Mouse (Mus musculus) adrenal gland, adult 10 weeks (tissue): ENCODE data around the gene Pafah1b2. TPM values are rescaled to one million over a fixed set of nuclear protein-coding genes. Genes with fewer than 3 reads are reported as not detected.

ENCODE experiments used
- polyA plus RNA-seq: library from polyadenylated mRNA; stranded (reverse); fragments of 350-450 nt; fragmentation: Illumina TruSeq; extraction: RNeasy Lipid Tissue Mini Kit (QIAGEN cat#74804); gene quantifications from one replicate; pipeline ENCODE4 v1.2.3, GENCODE M21; 2014; ENCODE audit warnings: low read depth, low replicate concordance

The Pafah1b2 gene
- 158 TPM for polyA plus RNA-seq

DNA sequence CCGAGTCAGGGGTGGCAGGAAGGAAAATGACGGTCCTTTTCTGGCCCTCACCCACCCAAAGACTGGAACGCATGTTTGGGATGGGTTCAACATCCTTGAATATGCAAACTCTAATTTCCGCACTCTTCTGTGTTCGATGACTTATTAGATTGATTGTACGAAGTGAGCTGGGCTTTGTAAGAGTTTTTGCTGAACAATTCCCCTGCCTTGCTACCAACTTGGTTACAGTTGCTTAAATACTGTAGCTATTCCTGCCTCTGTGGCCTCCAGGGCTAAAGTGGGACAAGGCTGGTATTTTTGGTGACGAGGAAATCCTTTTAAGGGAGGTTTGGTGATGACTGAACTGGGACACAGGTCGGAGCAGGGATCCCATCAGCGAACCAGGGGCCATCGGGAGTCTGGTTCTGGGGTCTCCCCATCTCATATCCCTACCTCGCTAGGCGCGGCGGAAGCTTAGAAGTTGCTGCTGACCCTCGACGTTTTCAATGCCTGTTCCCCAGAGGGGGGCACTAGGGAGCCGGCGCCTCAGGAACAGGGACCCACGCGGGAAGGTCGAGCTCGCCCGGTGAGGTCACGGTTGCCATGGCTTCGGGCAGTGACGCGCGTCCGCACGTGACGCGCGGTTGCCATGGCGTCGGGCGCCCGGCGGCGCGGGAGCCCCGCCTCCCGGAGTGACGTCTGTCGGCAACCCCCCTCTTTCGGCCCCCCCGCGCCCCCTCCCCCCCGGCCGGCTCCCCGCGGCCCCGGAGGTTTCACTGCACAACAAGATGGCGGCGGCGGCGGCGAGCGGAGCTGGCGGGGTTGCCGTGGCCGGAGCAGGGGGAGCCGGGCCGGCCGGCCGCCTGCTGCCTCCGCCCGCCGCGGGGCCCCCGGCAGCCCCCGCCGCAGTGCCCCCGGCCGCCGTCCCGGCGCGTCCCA lies at the start of gene Pafah1b2, which contains the start of gene Sik3:
TSS of gene Pafah1b2 (minus strand) at position 600 of the 918 bp plus-strand sequence.
TSS of gene Sik3 (plus strand) at position 730 of the 918 bp plus-strand sequence.

DNA sequence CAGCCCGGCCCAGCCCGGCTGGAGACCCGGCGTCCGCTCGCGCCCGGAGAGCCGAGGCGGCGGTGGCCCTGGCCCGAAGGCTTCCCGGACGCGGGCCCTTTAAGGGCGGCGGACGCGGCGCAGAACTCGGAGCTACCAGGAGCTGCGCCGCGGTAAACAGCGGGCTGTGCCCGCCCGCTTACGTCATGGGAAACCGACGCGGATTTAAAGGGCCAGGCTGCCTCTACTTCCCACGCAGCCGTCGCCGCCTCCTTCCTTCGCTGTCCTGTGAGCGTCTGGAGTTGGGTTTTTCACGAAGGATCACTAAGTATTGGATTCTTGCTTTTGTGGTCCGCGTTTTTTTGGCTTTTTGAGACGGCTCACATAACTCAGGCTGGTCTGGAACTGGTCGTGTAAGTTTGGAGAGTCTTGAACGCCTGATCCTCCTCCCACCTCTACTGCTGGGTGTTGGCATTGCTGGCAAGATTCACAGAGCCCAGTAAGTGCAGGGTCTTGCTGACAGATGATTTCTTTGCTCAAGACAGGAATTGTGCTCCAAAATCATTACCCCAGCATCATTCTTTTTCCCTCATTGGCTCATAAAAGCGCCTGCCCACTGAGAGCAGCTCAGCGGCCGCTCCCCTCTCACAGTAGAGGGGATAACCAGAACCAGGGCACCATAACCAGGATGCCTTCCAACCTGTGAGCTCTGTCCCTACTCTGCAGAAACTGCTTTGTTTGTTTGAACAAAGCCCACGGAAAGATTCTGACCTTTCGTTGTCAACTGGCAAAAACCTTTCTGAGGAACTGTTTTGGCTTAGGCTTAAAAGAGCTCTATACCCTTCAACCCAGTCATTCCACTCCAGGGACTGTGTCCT lies 57.2 kb downstream of the Pafah1b2 start, which contains the start of gene Sidt2:
TSS of gene Sidt2 (minus strand) at position 152 of the 857 bp plus-strand sequence.

DNA sequence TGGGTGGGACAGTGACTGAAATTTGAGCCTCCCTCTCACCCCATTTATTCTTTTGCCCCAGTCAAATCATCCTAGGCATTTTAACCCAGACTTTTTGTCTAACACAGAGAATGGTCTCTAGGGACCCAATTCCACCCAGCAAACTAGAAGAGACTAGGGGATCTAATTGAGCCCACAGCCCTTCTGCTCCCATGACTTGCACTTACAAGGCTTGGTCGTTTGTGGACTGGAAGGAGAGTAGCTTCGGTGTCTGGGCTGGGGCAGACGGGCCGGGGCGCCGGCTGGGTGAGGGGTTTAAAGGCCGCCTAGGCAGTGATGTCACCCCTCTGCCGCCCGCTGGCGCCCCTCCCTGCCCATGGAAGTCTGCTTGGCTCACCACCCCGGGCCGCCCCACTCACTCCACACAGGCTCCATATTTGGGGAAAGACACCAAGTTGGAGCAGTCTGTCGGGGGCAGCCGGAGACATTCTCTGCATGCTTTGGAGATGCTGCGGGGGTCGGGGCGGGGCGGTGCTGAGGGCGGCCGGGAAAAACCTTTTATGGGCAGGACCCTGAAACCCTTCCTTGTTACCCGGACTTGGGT lies 76.8 kb downstream of the Pafah1b2 start, which contains the start of gene Tagln:
TSS of gene Tagln (minus strand) at position 431 of the 583 bp plus-strand sequence.

Other genes with a start within 250 kb of the Pafah1b2 start
- gene Cep164, start 184.0 kb downstream of the Pafah1b2 start, polyA plus RNA-seq = 2.7 TPM
- gene Bace1, start 174.1 kb downstream of the Pafah1b2 start, polyA plus RNA-seq = 38.4 TPM
- 2.9 TPM for gene Pcsk7, start 106.2 kb downstream of the Pafah1b2 start, polyA plus RNA-seq
- gene Rnf214, start 105.8 kb downstream of the Pafah1b2 start, polyA plus RNA-seq = 88.4 TPM
- gene Tagln, start 76.6 kb downstream of the Pafah1b2 start, polyA plus RNA-seq = 29.6 TPM
- 28.4 TPM for gene Sidt2, start 57.4 kb downstream of the Pafah1b2 start, polyA plus RNA-seq
- gene Sik3, start 130 bp upstream of the Pafah1b2 start, polyA plus RNA-seq = 9.1 TPM
- gene Apoa1, start 215.9 kb upstream of the Pafah1b2 start, polyA plus RNA-seq = not detected
- gene Apoc3, start 222.9 kb upstream of the Pafah1b2 start, polyA plus RNA-seq = not detected
- gene Apoa4, start 228.0 kb upstream of the Pafah1b2 start, polyA plus RNA-seq = not detected